Mouse (Mus musculus) adrenal gland, postnatal 4 days (tissue): ENCODE results near the gene Lipm. TPM values are rescaled to one million over a fixed set of nuclear protein-coding genes. Genes with fewer than 3 reads are reported as not detected.

Source experiments
- DNase-seq, 2 experiments: peaks; one replicate each; pipeline ENCODE4 v3.0.0; 2021 to 2022; ENCODE audit warnings: low spot score in 2 of 2, mixed read lengths in 2 of 2
- microRNA-seq: library from miRNA; unstranded; fragments of <30 nt; microRNA quantifications from one replicate; pipeline ENCODE4 v1.2.0, GENCODE M21; 2021
- total RNA-seq, 2 experiments: library from RNA; stranded (reverse); gene quantifications; 2 replicates each; pipeline ENCODE4 v1.2.3; 2021

Gene Lipm
- total RNA-seq, 2 experiments from 2014 or later, result 0.11 TPM; not detected in 1

DNA sequence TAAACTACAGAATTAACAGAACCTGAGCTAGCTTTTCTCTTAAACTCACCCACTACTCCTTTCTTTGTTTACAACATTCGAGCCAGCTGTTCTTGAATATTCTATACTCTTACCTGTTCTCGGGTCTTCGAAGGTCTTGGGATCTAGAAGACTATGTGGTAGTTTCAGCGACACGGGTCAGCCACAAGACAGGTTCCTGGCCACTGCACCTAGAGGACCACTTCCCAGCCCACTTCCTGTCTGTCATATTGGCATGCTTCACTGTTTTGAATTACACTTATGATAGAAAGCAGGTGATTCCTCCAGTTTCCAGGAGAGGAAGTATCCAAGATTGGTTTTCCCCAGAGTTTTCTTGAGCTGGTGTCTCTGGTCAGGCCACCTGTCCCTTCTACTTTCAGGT is 62.0 kb downstream of the Lipm start:
- no peak for DNase-seq

DNA sequence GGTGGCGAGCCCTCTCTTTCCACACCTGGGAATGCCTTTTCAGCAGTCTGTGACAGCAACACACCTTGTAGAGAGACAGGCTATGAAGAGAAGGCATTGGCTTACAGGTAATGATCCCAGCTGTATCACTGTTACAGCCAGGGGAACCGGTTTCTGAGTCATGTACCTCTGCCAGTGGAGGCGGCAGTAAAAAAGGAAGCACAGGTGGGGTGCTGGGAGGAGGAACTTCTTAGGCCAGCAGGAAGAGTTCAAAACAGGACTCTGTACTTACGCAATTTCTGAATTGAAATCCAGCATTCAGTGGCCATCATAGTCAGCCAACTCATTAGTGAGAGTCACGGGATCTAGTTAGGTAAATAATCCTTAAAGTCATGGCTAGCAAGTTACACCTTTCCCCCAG is 65.2 kb downstream of the Lipm start, which contains the start of gene Ankrd22:
Gene Ankrd22, minus strand, starts transcription at position 163 of the 400 bp plus-strand sequence.
- no peak for DNase-seq

DNA sequence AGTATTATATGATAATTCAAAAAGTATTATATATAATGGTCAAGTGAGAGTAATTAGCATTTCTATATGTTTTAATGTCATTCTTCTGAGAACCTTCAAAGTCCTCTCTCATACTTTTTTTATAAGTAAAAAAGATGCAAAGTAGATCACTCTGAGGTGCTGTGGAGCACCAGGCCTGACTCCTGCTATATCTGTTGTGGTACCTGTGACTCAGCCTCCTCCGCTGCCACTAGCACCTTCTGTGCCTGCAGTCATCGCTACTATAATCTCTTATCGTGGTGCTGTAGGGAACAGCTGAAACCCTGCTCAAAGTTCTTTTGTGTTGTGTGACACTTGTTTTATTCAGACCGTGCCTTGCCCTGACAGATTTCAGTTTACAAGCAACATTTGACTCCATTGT is 65.7 kb downstream of the Lipm start:
- DNase-seq, result no peak

DNA sequence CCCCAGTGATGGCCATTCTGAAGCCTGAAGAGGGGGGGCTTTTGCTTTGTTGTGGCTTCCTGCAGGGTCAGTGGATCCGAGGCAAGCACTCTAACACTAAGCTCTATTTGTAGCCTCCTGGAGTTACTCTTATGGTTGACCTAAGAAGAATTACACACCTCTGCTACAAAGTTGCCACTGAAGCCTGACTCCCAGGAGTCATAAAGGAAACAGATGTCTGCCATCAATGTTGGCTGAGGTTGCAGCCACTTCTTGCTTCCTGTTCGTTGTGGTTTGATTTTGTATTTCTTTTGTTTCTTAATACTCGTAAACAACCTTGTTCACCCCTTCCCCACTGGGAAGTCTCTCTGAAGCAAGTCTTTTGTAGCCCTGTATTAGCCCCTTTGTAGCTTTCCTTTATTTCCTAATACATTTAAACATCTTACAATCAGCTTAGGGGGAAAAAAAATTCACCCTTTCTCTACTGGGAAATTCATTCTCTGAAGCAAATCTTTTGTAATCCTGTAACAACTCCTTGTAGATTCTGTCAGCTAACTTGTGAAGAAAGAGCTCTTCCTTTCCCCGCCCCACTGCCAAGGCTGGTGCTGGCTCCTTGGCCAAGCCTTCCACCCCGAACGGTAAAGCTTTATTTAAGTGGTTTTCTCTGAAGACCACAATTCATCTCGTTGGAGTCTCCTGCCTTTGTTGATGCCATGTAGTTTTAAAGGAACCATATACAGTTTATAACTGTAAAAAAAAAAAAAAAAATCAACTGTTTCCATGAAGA is 67.3 kb downstream of the Lipm start:
- DNase-seq, result no peak

DNA sequence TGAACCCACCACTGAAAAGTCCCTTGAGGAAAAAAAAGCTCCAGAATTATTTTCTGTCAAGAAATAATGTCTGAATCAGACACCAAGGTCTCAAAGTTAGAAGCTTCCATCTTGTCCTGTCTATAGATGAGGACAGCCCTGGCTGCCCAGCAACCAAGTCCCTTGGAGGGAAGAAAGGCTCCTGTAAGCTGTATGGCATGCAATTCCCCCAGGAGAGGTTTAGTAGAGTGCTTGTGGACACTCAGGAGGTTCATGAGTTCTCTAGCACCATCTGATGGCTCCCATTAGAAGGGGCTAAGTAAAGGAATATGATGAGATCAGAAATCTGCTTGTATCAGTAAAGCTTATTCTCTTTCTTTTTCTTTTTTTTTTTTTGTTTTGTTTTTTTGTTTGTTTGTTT is 68.4 kb downstream of the Lipm start:
- DNase-seq, result no peak

GRCm38 (mm10) chr19:34171167-34171566 is 70.4 kb downstream of the Lipm start:
- no peak for DNase-seq

Small RNA genes within 50 kb of the gene (microRNA-seq; reads per million reads assigned to microRNA genes)
- not detected for gene Gm23334

Other genes starting within 250 kb of the Lipm start
- gene Lipf, start 139.7 kb upstream of the Lipm start, total RNA-seq, result not detected
- under 1 TPM; 0.36 to 0.56 TPM for gene Lipk, start 92.6 kb upstream of the Lipm start, total RNA-seq
- not detected for gene Lipn, start 33.6 kb upstream of the Lipm start, total RNA-seq
- under 1 TPM in 1 of 2 experiments, not detected in 1; 0.20 TPM for gene Ankrd22, start 65.1 kb downstream of the Lipm start, total RNA-seq
- 1 to 10 TPM; 7.5 to 8.3 TPM for gene Stambpl1, start 91.3 kb downstream of the Lipm start, total RNA-seq
- gene Acta2, start 154.7 kb downstream of the Lipm start, total RNA-seq, result 10 to 100 TPM; 53.5 to 73.3 TPM
- 1 to 10 TPM; 5.1 to 9.9 TPM for gene Fas, start 189.7 kb downstream of the Lipm start, total RNA-seq